Mouse (Mus musculus): ENCODE measurements around the gene Slf2. TPM values are rescaled to one million over a fixed set of nuclear protein-coding genes. Genes with fewer than 3 reads are reported as not detected.

Gene Slf2
- total and polyA plus RNA-seq, 3 experiments: 20.6 to 22.9 (median 22.6) TPM

DNA sequence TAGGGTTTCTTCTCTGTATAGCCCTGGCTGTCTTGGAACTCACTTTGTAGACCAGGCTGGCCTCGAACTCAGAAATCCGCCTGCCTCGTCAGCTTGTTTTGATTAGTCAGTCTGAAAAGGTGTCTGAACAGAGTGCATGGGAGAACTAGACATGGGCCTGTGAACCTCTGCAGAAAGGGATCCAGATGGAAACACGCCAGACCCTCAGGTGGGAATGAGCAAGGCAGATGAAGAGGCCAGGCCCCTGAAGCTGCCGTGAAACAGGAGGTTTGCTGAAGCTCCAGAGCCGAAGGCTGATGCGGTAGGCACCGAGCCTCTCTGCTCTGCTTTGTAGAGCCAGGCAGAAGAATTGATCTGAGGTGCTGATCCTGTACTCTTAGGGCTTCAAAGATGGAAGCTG lies 81.3 kb downstream of the Slf2 start:
- Histone ChIP-seq H3K9me3 (replicated peaks; ENCODE audit: low read length) (no peaks in the 10 kb centered on the region), H3K36me3 (replicated peaks in 1 of 2; ENCODE audit: control insufficient read depth in 1 of 2, insufficient read depth in 1 of 2, low read length in 1 of 2) (peaks cover 28 to 58% of the 10 kb centered on the region in 2 experiments), H3K27ac (ENCODE audit: insufficient read depth, low read depth) (no peak overlapping the region), H3K27me3 (replicated peaks) (peaks cover 5% of the 10 kb centered on the region), H3K4me3 (replicated peaks in 1 of 3; ENCODE audit: low read depth in 2 of 3, low read length in 2 of 3, poor library complexity in 1 of 3) (no peak overlapping the region), H3K4me2 (ENCODE audit: insufficient read depth, low read depth, poor library complexity, severe bottlenecking) (no peak overlapping the region), H3K79me2 (replicated peaks; ENCODE audit: control insufficient read depth, extremely low read depth, insufficient read depth, poor library complexity, severe bottlenecking) (peaks cover 12% of the 10 kb centered on the region; the same call in 1 of the 2 replicates), H3K4me1 (ENCODE audit: control insufficient read depth in 1 of 2, insufficient read depth in 2 of 2) (peaks cover 25 to 61% of the 10 kb centered on the region in 2 experiments), H3K9ac (ENCODE audit: insufficient read depth, low read depth) (no peak overlapping the region)
- no peak for DNase-seq (ENCODE audit: extremely low read depth)
- in situ Hi-C loops (cut with MboI; ENCODE audit: low pct_ligation_motif_present, low pct_unique_long_range_greater_than_20kb, low sequenced_read_pairs) (no loop called here), dilution Hi-C loops (cut with MboI; ENCODE audit: extremely low pct_ligation_motif_present, extremely low pct_unique_long_range_greater_than_20kb, low sequenced_read_pairs) (no loop called here)
- TF ChIP-seq JUN (IDR thresholded peaks at IDR 0.05; ENCODE audit: insufficient read depth, low read depth, low read length): no peak
- no peak for TF ChIP-seq USF1 (IDR thresholded peaks at IDR 0.05; ENCODE audit: low read depth, low read length)
- TF ChIP-seq ZC3H11A (IDR thresholded peaks at IDR 0.05; ENCODE audit: low read depth, low read length): no peak
- no peak for TF ChIP-seq POLR2A (IDR thresholded peaks at IDR 0.05; ENCODE audit: low read depth, low read length)
- no peak for TF ChIP-seq CTCF (conservative IDR thresholded peaks at IDR 0.05 in 1 of 2, IDR thresholded peaks at IDR 0.05 in 1 of 2; ENCODE audit: low read depth in 2 of 2, low read length in 2 of 2)
- no peak for TF ChIP-seq POLR2AphosphoS2 (IDR thresholded peaks at IDR 0.05; ENCODE audit: low read depth, low read length)
- TF ChIP-seq E2F4 (IDR thresholded peaks at IDR 0.05; ENCODE audit: insufficient replicate concordance, low read depth, low read length): no peak
- no peak for TF ChIP-seq UBTF (IDR thresholded peaks at IDR 0.05; ENCODE audit: low read depth, low read length)

DNA sequence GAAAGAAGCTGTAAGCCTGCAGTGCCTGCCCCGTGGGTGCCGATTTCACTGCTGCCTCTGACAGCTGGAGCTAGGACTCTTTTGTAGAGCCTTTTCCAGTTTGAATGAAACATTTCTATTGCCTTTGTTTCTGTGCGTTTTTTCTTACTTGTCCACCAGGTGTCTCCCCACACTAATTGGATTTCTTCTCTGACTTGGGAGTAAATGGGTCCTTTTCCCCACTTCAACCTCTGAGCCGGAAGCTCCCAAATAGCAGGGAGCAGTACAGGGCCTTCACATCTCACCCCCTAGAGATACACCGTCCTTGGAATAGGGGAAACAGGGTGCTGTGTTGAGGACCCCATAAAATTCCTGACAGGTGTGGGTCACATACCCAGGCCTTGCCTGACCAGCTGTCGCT lies 81.7 kb downstream of the Slf2 start:
- peaks cover 8% of the 10 kb centered on the region for H3K27me3 ChIP-seq (replicated peaks)
- no peaks in the 10 kb centered on the region for H3K9me3 ChIP-seq (replicated peaks; ENCODE audit: low read length)
- H3K4me3 ChIP-seq (replicated peaks in 1 of 3; ENCODE audit: low read depth in 2 of 3, low read length in 2 of 3, poor library complexity in 1 of 3): no peak overlapping the region
- no peak for TF ChIP-seq POLR2A (IDR thresholded peaks at IDR 0.05; ENCODE audit: low read depth, low read length)
- TF ChIP-seq SMC3 (IDR thresholded peaks at IDR 0.05; ENCODE audit: low read depth, low read length): peak; percentile 70
- no peak for TF ChIP-seq PAX5 (IDR thresholded peaks at IDR 0.05; ENCODE audit: low read length)
- TF ChIP-seq USF1 (IDR thresholded peaks at IDR 0.05; ENCODE audit: low read depth, low read length): no peak
- no peak for TF ChIP-seq SIN3A (IDR thresholded peaks at IDR 0.05; ENCODE audit: low read length)
- TF ChIP-seq CTCF (conservative IDR thresholded peaks at IDR 0.05 in 1 of 2, IDR thresholded peaks at IDR 0.05 in 1 of 2; ENCODE audit: low read depth in 2 of 2, low read length in 2 of 2): peak; percentile 5 to 76; a peak in 3 of 4 replicates
- TF ChIP-seq RAD21 (IDR thresholded peaks at IDR 0.05; ENCODE audit: low read depth, low read length): peak; percentile 62
- TF ChIP-seq NRF1 (IDR thresholded peaks at IDR 0.05; ENCODE audit: low read depth, low read length): no peak
- no peak for TF ChIP-seq MAFK (IDR thresholded peaks at IDR 0.05; ENCODE audit: insufficient replicate concordance, low read length)
- H3K79me2 ChIP-seq (replicated peaks; ENCODE audit: control insufficient read depth, extremely low read depth, insufficient read depth, poor library complexity, severe bottlenecking): peaks cover 8% of the 10 kb centered on the region; the same call in 1 of the 2 replicates
- no peak overlapping the region for H3K4me2 ChIP-seq (ENCODE audit: insufficient read depth, low read depth, poor library complexity, severe bottlenecking)
- dilution Hi-C loops (cut with MboI; ENCODE audit: extremely low pct_ligation_motif_present, extremely low pct_unique_long_range_greater_than_20kb, low sequenced_read_pairs): no loop called here
- no peak for DNase-seq (ENCODE audit: extremely low read depth)
- no peak overlapping the region for H3K9ac ChIP-seq (ENCODE audit: insufficient read depth, low read depth)
- in situ Hi-C loops (cut with MboI; ENCODE audit: low pct_ligation_motif_present, low pct_unique_long_range_greater_than_20kb, low sequenced_read_pairs): no loop called here
- peaks cover 21 to 59% of the 10 kb centered on the region in 2 experiments for H3K4me1 ChIP-seq (ENCODE audit: control insufficient read depth in 1 of 2, insufficient read depth in 2 of 2)
- no peak overlapping the region for H3K27ac ChIP-seq (ENCODE audit: insufficient read depth, low read depth)
- peaks cover 28 to 54% of the 10 kb centered on the region in 2 experiments for H3K36me3 ChIP-seq (replicated peaks in 1 of 2; ENCODE audit: control insufficient read depth in 1 of 2, insufficient read depth in 1 of 2, low read length in 1 of 2)
